ENCODE assay signal across 8 mouse cellular contexts in the genomic region with DNA sequence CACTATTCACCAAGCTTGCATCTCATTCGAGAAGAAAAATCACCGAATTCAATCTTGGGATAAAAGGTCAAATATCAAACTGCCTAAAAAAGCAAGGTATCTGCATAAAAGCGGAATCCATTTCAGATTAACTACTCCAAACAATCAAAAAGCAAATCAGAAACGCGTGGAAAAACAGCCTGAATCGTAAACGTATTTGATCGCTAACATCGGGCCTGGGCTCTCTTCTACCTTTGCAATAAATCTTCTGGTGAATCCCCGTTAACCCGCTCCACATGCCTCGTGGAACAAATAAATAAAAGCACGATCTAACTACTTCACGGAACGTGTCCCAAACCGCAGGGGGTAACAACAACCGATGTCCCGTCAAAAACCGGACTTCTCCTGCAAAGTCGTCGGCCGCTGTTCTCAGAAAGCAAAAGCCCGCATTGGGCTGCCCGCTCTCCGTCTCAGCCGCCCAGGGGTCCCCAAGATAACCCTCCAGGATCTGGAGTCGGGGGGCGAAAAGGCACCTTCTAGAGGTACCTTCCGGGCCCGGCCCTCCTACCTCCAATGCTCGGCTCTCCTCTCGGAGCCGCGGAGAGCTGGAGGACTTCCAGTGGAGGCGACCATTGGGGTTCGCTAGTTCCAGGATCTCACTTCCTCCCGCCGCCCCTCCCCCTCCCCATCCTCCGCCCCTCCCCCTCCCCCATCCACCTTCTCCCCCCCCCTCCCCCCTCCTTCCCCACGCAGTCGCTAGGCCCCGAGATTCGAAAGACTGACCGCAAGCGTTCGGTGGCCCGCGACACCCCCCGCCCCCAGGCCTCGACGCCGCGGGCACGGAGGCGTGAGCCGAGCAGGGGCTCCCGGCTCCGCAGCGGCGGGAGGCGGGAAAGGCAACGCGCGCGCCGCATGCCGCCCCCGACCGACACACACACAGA. TPM values are rescaled to one million over a fixed set of nuclear protein-coding genes. Genes with fewer than 3 reads are reported as not detected.
DNase-seq lines count a peak whose midpoint lies in the region; ATAC-seq and TF ChIP-seq lines count a peak whose summit lies in the region.

No protein-coding gene starts in this region.

- WGBS in midbrain, embryonic 10.5 days, result 23% methylated on average over 57 of the region's 69 CpGs
- WGBS in spleen, adult 2 months, result 37% methylated on average over 61 of the region's 69 CpGs

- no peak for ATAC-seq in erythroblast, adult 5-6 weeks (replicated peaks; ENCODE audit: low FRiP score, poor library complexity, severe bottlenecking)

- peak; percentile 55 for DNase-seq in cerebellum, adult 9-10 months
- DNase-seq in frontal cortex, postnatal 14 days (ENCODE audit: low spot score in 2 of 2), result peak; percentile 8 to 9
- DNase-seq in induced T-regulatory cell, adult 2 months (ENCODE audit: low read depth), result peak; percentile 60
- DNase-seq in left cerebral cortex, postnatal 4 days, result peak; percentile 62
- DNase-seq in midbrain, embryonic 10.5 days (ENCODE audit: low spot score), result peak; percentile 64
- DNase-seq in spleen, adult 2 months (ENCODE audit: low read depth in 1 of 2, low spot score in 2 of 2), result peak in 1 of 2 experiments; percentile 15

- peaks cover 23% of the 10 kb centered on the region for H3K4me1 ChIP-seq in erythroblast, embryonic 14.5 days (ENCODE audit: control insufficient read depth)
- no peaks in the 10 kb centered on the region for H3K4me1 ChIP-seq in midbrain, embryonic 10.5 days
- H3K4me1 ChIP-seq in spleen, adult 2 months (ENCODE audit: control insufficient read depth, insufficient read depth, insufficient read length), result peaks cover 5% of the 10 kb centered on the region; the same call in 1 of the 2 replicates

- TF ChIP-seq CTCF in spleen, adult 2 months (IDR thresholded peaks at IDR 0.05; ENCODE audit: extremely low read depth, insufficient read depth, insufficient read length, insufficient replicate concordance), result no peak

- peaks cover 4% of the 10 kb centered on the region for H3K36me3 ChIP-seq in erythroblast, embryonic 14.5 days (ENCODE audit: control insufficient read depth)
- H3K36me3 ChIP-seq in midbrain, embryonic 10.5 days, result peaks cover 34% of the 10 kb centered on the region
- no peaks in the 10 kb centered on the region for H3K36me3 ChIP-seq in spleen, adult 2 months (ENCODE audit: control insufficient read depth, insufficient read depth, low read length)

- intact Hi-C loops in left cerebral cortex, postnatal 4 days (cut with DNase I), result no loop called here

- H3K27ac ChIP-seq in midbrain, embryonic 10.5 days (replicated peaks), result peak overlapping the region; percentile 98
- H3K27ac ChIP-seq in spleen, adult 2 months (ENCODE audit: insufficient read depth, low read length), result peak overlapping the region; percentile 97

- H3K4me3 ChIP-seq in erythroblast, embryonic 14.5 days (replicated peaks), result peak overlapping the region; percentile 91
- H3K4me3 ChIP-seq in midbrain, embryonic 10.5 days, result peak overlapping the region; percentile 73
- H3K4me3 ChIP-seq in spleen, adult 2 months (ENCODE audit: extremely low read depth, insufficient read depth, insufficient read length), result peak overlapping the region; percentile 88

- peaks cover 3% of the 10 kb centered on the region; the same call in 1 of the 2 replicates for H3K27me3 ChIP-seq in erythroblast, embryonic 14.5 days (ENCODE audit: control insufficient read depth)
- no peaks in the 10 kb centered on the region; the same call in 1 of the 2 replicates for H3K27me3 ChIP-seq in midbrain, embryonic 10.5 days (ENCODE audit: low read depth, poor library complexity, severe bottlenecking)
- no peaks in the 10 kb centered on the region for H3K27me3 ChIP-seq in spleen, adult 2 months (ENCODE audit: control insufficient read depth, insufficient read depth, low read length)

- H3K9me3 ChIP-seq in erythroblast, embryonic 14.5 days (ENCODE audit: control insufficient read depth, low read length), result peaks cover 10% of the 10 kb centered on the region
- H3K9me3 ChIP-seq in midbrain, embryonic 10.5 days (replicated peaks), result peaks cover 12% of the 10 kb centered on the region; the same call in 1 of the 2 replicates

- TF ChIP-seq POLR2A in spleen, adult 2 months (IDR thresholded peaks at IDR 0.05; ENCODE audit: low read depth, low read length), result no peak

RNA-seq across cellular contexts. Expression of gene Atrx, which starts 1.0 kb away (rescaled TPM):
- 0.38 and 0.58 TPM in 2 replicates for polyA plus RNA-seq in erythroblast, embryonic 14.5 days (2012)
- 44.1 and 57.8 TPM in 2 replicates for total RNA-seq in erythroblast, adult 5-6 weeks (2015; ENCODE audit: low replicate concordance)
- total RNA-seq in erythroblast, adult 5-6 weeks (2017; ENCODE audit: low replicate concordance), result 112 and 174 TPM in 2 replicates
- 100 to 1,000 TPM; 265 to 275 TPM for total RNA-seq in left cerebral cortex, postnatal 4 days (2021)
- 168 and 179 TPM in 2 replicates for polyA plus RNA-seq in midbrain, embryonic 10.5 days (2016; fragmentation: Nextera tagmentation; extraction: Ambion mirVana)
- 31.7 and 55.3 TPM in 2 replicates for polyA plus RNA-seq in spleen, adult 2 months (2012; rRNA removed)

Comparison
In these comparisons a context has a peak if more than half of its experiments do, and no peak if none do; other contexts are left out.
1. RNA of gene Atrx, which starts 1.0 kb away (polyA plus RNA-seq): 168 to 179 TPM in midbrain, embryonic 10.5 days and 31.7 to 55.3 TPM in spleen, adult 2 months; 0.38 to 0.58 TPM in erythroblast, embryonic 14.5 days; every median in the first group is over 10 times any median in the second.
2. Peak in every context shown above with its lines, with median percentiles within 50 percentile points of each other: H3K4me3 ChIP-seq.